In the genomic region with DNA sequence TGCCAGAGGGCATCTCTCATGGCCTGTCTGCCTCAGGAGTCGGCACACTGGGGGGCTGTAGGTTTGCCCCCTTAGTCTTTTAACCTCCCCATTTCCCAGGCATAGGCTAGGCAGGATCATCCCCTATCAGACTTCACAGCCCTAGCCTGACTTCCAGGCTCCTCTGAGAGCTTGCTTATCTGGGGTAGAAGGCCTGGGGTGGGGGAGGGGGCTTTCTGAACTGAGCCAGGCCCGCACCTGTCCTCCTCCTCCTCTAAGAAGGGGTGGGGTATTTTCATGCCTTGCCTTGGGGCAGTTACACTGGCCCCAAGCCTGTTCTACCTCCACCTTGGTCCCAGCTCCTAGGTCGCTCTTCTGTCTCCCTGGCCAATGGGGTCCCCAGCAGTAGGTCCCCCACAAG, we compare ENCODE assay signal across 14 mouse cellular contexts. TPM values are rescaled to one million over a fixed set of nuclear protein-coding genes. Genes with fewer than 3 reads are reported as not detected.
DNase-seq lines count a peak whose midpoint lies in the region; ATAC-seq and TF ChIP-seq lines count a peak whose summit lies in the region.
"Had no signal": no experiment of that assay in that cellular context is flagged by ENCODE, and none has a peak within 500 bp of the region (broad histone marks: within the 10 kb centered on the region; RNA-seq: fewer than 3 reads in every experiment).

No protein-coding gene starts in this region.

- no peaks in the 10 kb centered on the region for H3K36me3 ChIP-seq in heart, embryonic 10.5 days
- H3K36me3 ChIP-seq in lung, embryonic 15.5 days, result no peaks in the 10 kb centered on the region
- H3K36me3 ChIP-seq in stomach, postnatal 0 days (ENCODE audit: control insufficient read depth, insufficient read depth, low read length), result no peaks in the 10 kb centered on the region
- H3K36me3 ChIP-seq: embryonic facial prominence, embryonic 15.5 days had no signal

- H3K4me1 ChIP-seq in heart, embryonic 10.5 days, result peaks cover 99% of the 10 kb centered on the region
- peaks cover 95% of the 10 kb centered on the region for H3K4me1 ChIP-seq in lung, embryonic 15.5 days
- peaks cover 15% of the 10 kb centered on the region for H3K4me1 ChIP-seq in stomach, postnatal 0 days (replicated peaks; ENCODE audit: control insufficient read depth, insufficient read depth)

- WGBS in heart, embryonic 10.5 days, result 23% methylated on average over 3 of the region's 3 CpGs
- WGBS in lung, embryonic 15.5 days, result 34% methylated on average over 3 of the region's 3 CpGs
- WGBS in stomach, postnatal 0 days, result 38% methylated on average over 3 of the region's 3 CpGs

- ATAC-seq in lung, embryonic 15.5 days (ENCODE audit: borderline replicate concordance, extremely low read depth, low FRiP score, low TSS enrichment), result 0 out of 2 replicates have a peak, but pooled peaks have one; percentile 6
- ATAC-seq in stomach, postnatal 0 days (ENCODE audit: low FRiP score, low TSS enrichment), result 0 out of 2 replicates have a peak, but pooled peaks have one; percentile 0
- ATAC-seq in monocyte, adult 5-6 weeks (replicated peaks; ENCODE audit: insufficient number of reproducible peaks, low FRiP score, low TSS enrichment, poor library complexity, severe bottlenecking), result no peak

- H3K9me3 ChIP-seq in heart, embryonic 10.5 days, result no peaks in the 10 kb centered on the region
- no peaks in the 10 kb centered on the region for H3K9me3 ChIP-seq in lung, embryonic 15.5 days
- no peaks in the 10 kb centered on the region for H3K9me3 ChIP-seq in stomach, postnatal 0 days (ENCODE audit: control insufficient read depth, low read length)
- H3K9me3 ChIP-seq: embryonic facial prominence, embryonic 15.5 days had no signal

- no peak overlapping the region for H3K9ac ChIP-seq in lung, embryonic 15.5 days
- H3K9ac ChIP-seq in stomach, postnatal 0 days (ENCODE audit: low read length), result no peak overlapping the region
- H3K9ac ChIP-seq: embryonic facial prominence, embryonic 15.5 days had no signal

- no peak for TF ChIP-seq CTCF in stomach, postnatal 0 days (IDR thresholded peaks at IDR 0.05; ENCODE audit: low read depth)

- no peak for TF ChIP-seq EP300 in stomach, postnatal 0 days (optimal IDR thresholded peaks at IDR 0.05)

- H3K27ac ChIP-seq in heart, embryonic 10.5 days, result peak overlapping the region; percentile 93
- peak overlapping the region; percentile 91 for H3K27ac ChIP-seq in lung, embryonic 15.5 days
- peak overlapping the region; percentile 76 for H3K27ac ChIP-seq in stomach, postnatal 0 days (replicated peaks)
- H3K27ac ChIP-seq: embryonic facial prominence, embryonic 15.5 days had no signal

- peak overlapping the region; percentile 29; the same call in 1 of the 2 replicates for H3K4me2 ChIP-seq in lung, embryonic 15.5 days
- peak overlapping the region; percentile 27; the same call in 1 of the 2 replicates for H3K4me2 ChIP-seq in stomach, postnatal 0 days (replicated peaks; ENCODE audit: low read depth)
- H3K4me2 ChIP-seq: embryonic facial prominence, embryonic 15.5 days had no signal

- H3K4me3 ChIP-seq in heart, embryonic 10.5 days, result peak overlapping the region; percentile 45
- no peak overlapping the region for H3K4me3 ChIP-seq in lung, embryonic 15.5 days
- no peak overlapping the region for H3K4me3 ChIP-seq in stomach, postnatal 0 days (ENCODE audit: low read depth, low read length)
- H3K4me3 ChIP-seq: embryonic facial prominence, embryonic 15.5 days had no signal

- no peaks in the 10 kb centered on the region for H3K27me3 ChIP-seq in heart, embryonic 10.5 days (ENCODE audit: insufficient read depth, poor library complexity, severe bottlenecking)
- no peaks in the 10 kb centered on the region for H3K27me3 ChIP-seq in lung, embryonic 15.5 days
- no peaks in the 10 kb centered on the region for H3K27me3 ChIP-seq in stomach, postnatal 0 days (ENCODE audit: control insufficient read depth, insufficient read depth, low read length)
- H3K27me3 ChIP-seq: Patski had no signal

- intact Hi-C loops in heart, postnatal 25 days (cut with DNase I), result no loop called here

- DNase-seq in heart, embryonic 10.5 days (ENCODE audit: low spot score), result peak; percentile 89
- no peak for DNase-seq in heart, postnatal 25 days (ENCODE audit: low spot score)
- DNase-seq in lung, postnatal 10 days, result no peak
- peak; percentile 67 for DNase-seq in liver
- DNase-seq in stomach, postnatal 0 days (ENCODE audit: low spot score), result no peak
- no peak for DNase-seq in cerebellum, adult 11-12 months
- DNase-seq: adrenal gland, postnatal 14 days; cerebellum, adult 9-11 months; heart, postnatal 4 days; thymus, postnatal 25 days had no signal

RNA-seq across cellular contexts. Expression of a gene that starts 7.7 kb away (rescaled TPM):
- 35.0 and 40.8 TPM in 2 replicates for polyA plus RNA-seq in heart, embryonic 10.5 days (2016; fragmentation: Nextera tagmentation; extraction: Ambion mirVana)
- total RNA-seq in heart, postnatal 25 days (2021), result 10 to 100 TPM; 15.1 to 21.5 TPM
- 35.1 and 40.1 TPM in 2 replicates for polyA plus RNA-seq in lung, embryonic 15.5 days (2015; fragmentation: Nextera tagmentation; extraction: Ambion mirVana)
- polyA plus RNA-seq in stomach, postnatal 0 days (2015; fragmentation: Nextera tagmentation; extraction: Ambion mirVana), result 58.4 and 63.5 TPM in 2 replicates
- total RNA-seq in monocyte, adult 5-6 weeks (2017), result 10.4 to 25.9 TPM (median 10.7 TPM) in 3 replicates

RNA-seq across cellular contexts. Expression of a gene that starts 17.0 kb away (rescaled TPM):
- 39.1 and 41.7 TPM in 2 replicates for polyA plus RNA-seq in heart, embryonic 10.5 days (2016; fragmentation: Nextera tagmentation; extraction: Ambion mirVana)
- total RNA-seq in heart, postnatal 25 days (2021), result 1 to 10 TPM; 9.1 to 9.2 TPM
- polyA plus RNA-seq in lung, embryonic 15.5 days (2015; fragmentation: Nextera tagmentation; extraction: Ambion mirVana), result 37.3 and 43.0 TPM in 2 replicates
- 18.8 and 20.1 TPM in 2 replicates for polyA plus RNA-seq in stomach, postnatal 0 days (2015; fragmentation: Nextera tagmentation; extraction: Ambion mirVana)
- total RNA-seq in monocyte, adult 5-6 weeks (2017), result 6.3 to 11.7 TPM (median 7.3 TPM) in 3 replicates

RNA-seq across cellular contexts. Expression of a gene that starts 18.1 kb away (rescaled TPM):
- 18.7 and 21.4 TPM in 2 replicates for polyA plus RNA-seq in heart, embryonic 10.5 days (2016; fragmentation: Nextera tagmentation; extraction: Ambion mirVana)
- 10 to 100 TPM; 41.8 to 52.2 TPM for total RNA-seq in heart, postnatal 25 days (2021)
- 19.0 and 19.6 TPM in 2 replicates for polyA plus RNA-seq in lung, embryonic 15.5 days (2015; fragmentation: Nextera tagmentation; extraction: Ambion mirVana)
- polyA plus RNA-seq in stomach, postnatal 0 days (2015; fragmentation: Nextera tagmentation; extraction: Ambion mirVana), result 6.6 and 8.6 TPM in 2 replicates
- 0.19 to 5.1 TPM (median 0.78 TPM) in 3 replicates for total RNA-seq in monocyte, adult 5-6 weeks (2017)

RNA-seq across cellular contexts. Expression of a gene that starts 26.7 kb away (rescaled TPM):
- 0.23 and 0.31 TPM in 2 replicates for polyA plus RNA-seq in heart, embryonic 10.5 days (2016; fragmentation: Nextera tagmentation; extraction: Ambion mirVana)
- total RNA-seq in heart, postnatal 25 days (2021), result under 1 TPM in 1 of 2 experiments, not detected in 1; 0.08 TPM
- 0.25 and 0.49 TPM in 2 replicates for polyA plus RNA-seq in lung, embryonic 15.5 days (2015; fragmentation: Nextera tagmentation; extraction: Ambion mirVana)
- polyA plus RNA-seq in stomach, postnatal 0 days (2015; fragmentation: Nextera tagmentation; extraction: Ambion mirVana), result 16.0 and 18.2 TPM in 2 replicates
- not detected in 3 replicates for total RNA-seq in monocyte, adult 5-6 weeks (2017)

Comparison
In these comparisons a context has a peak if more than half of its experiments do, and no peak if none do; other contexts are left out.
1. DNase-seq: peak in heart, embryonic 10.5 days (single experiment) and liver (single experiment); none in heart, postnatal 25 days (single experiment), lung, postnatal 10 days (single experiment), stomach, postnatal 0 days (single experiment) and cerebellum, adult 11-12 months (single experiment).
2. Peak in every context shown above with its lines, with median percentiles within 50 percentile points of each other: H3K27ac ChIP-seq.